Mouse (Mus musculus) megakaryocyte, embryonic 14.5 days (primary cell): ENCODE measurements around the gene Cyth3.

Source experiments
- FLI1 ChIP-seq: IDR thresholded peaks from 2 replicates; pipeline ENCODE4 v1.6.1; 2012; ENCODE audit warnings: low read length, inconsistent platforms, mixed read lengths
- GATA1 ChIP-seq: IDR thresholded peaks from 3 replicates; pipeline ENCODE4 v1.6.1; 2012; ENCODE audit warnings: mixed read lengths, low read length, inconsistent platforms, borderline replicate concordance

GRCm38 (mm10) chr5:143669839-143670238 lies 47.6 kb downstream of the Cyth3 start:
- TF ChIP-seq GATA1 (no peak), FLI1 (no peak)
